Mouse (Mus musculus) splenic B cell, adult 2 months (primary cell): ENCODE results near the gene Cul7.

ENCODE experiments used
- DNase-seq: peaks from one replicate; pipeline ENCODE4 v3.0.0-alpha.2; 2011; ENCODE audit warnings: low read depth, low spot score
- H3K27me3 ChIP-seq: 2 replicates; pipeline ENCODE4 v1.6.1; 2012; ENCODE audit warnings: mild to moderate bottlenecking, low read length, moderate library complexity, mixed read lengths; ENCODE audit not compliant: control insufficient read depth, poor library complexity, insufficient read depth, severe bottlenecking
- H3K36me3 ChIP-seq: 2 replicates; pipeline ENCODE4 v1.6.1; 2012; ENCODE audit warnings: mild to moderate bottlenecking, low read length, moderate library complexity, mixed read lengths; ENCODE audit not compliant: control insufficient read depth, poor library complexity, insufficient read depth, severe bottlenecking

Gene Cul7

GRCm38 (mm10) chr17:46619683-46620357, 30.3 kb upstream of the Cul7 start:
- Histone ChIP-seq H3K27me3 (no peaks in the 10 kb centered on the region), H3K36me3 (no peaks in the 10 kb centered on the region)
- no peak for DNase-seq

- Histone ChIP-seq H3K36me3 (no peaks in the 10 kb centered on the region), H3K27me3 (no peaks in the 10 kb centered on the region)
- DNase-seq, result no peak
These were observed 28.8 kb upstream of the Cul7 start for GRCm38 (mm10) chr17:46621324-46621723.

GRCm38 (mm10) chr17:46622269-46622668, 27.9 kb upstream of the Cul7 start:
- Histone ChIP-seq H3K36me3 (no peaks in the 10 kb centered on the region), H3K27me3 (no peaks in the 10 kb centered on the region)
- no peak for DNase-seq

- Histone ChIP-seq H3K36me3 (no peaks in the 10 kb centered on the region), H3K27me3 (no peaks in the 10 kb centered on the region)
- no peak for DNase-seq
These were observed 26.1 kb upstream of the Cul7 start for GRCm38 (mm10) chr17:46623819-46624557.

GRCm38 (mm10) chr17:46624598-46624997, 25.5 kb upstream of the Cul7 start:
- DNase-seq, result no peak
- Histone ChIP-seq H3K36me3 (no peaks in the 10 kb centered on the region), H3K27me3 (no peaks in the 10 kb centered on the region)

- DNase-seq, result no peak
- Histone ChIP-seq H3K27me3 (no peaks in the 10 kb centered on the region), H3K36me3 (no peaks in the 10 kb centered on the region)
These were observed 22.7 kb upstream of the Cul7 start for GRCm38 (mm10) chr17:46627409-46627808.

- no peak for DNase-seq
- Histone ChIP-seq H3K36me3 (no peaks in the 10 kb centered on the region), H3K27me3 (no peaks in the 10 kb centered on the region)
These were observed 21.7 kb upstream of the Cul7 start for GRCm38 (mm10) chr17:46628471-46628790.

GRCm38 (mm10) chr17:46628791-46629684, 21.1 kb upstream of the Cul7 start, which contains the start of gene Ptk7:
Gene Ptk7 (minus strand): TSS chr17:46629504.
- no peaks in the 10 kb centered on the region for H3K27me3 ChIP-seq
- DNase-seq, result no peak

GRCm38 (mm10) chr17:46629685-46630441, 20.3 kb upstream of the Cul7 start:
- Histone ChIP-seq H3K27me3 (no peaks in the 10 kb centered on the region), H3K36me3 (no peaks in the 10 kb centered on the region)
- no peak for DNase-seq

More at GRCm38 (mm10) chr17:46628791-46629684, 21.1 kb upstream of the Cul7 start, which contains the start of gene Ptk7:
- no peaks in the 10 kb centered on the region for H3K36me3 ChIP-seq

DNA sequence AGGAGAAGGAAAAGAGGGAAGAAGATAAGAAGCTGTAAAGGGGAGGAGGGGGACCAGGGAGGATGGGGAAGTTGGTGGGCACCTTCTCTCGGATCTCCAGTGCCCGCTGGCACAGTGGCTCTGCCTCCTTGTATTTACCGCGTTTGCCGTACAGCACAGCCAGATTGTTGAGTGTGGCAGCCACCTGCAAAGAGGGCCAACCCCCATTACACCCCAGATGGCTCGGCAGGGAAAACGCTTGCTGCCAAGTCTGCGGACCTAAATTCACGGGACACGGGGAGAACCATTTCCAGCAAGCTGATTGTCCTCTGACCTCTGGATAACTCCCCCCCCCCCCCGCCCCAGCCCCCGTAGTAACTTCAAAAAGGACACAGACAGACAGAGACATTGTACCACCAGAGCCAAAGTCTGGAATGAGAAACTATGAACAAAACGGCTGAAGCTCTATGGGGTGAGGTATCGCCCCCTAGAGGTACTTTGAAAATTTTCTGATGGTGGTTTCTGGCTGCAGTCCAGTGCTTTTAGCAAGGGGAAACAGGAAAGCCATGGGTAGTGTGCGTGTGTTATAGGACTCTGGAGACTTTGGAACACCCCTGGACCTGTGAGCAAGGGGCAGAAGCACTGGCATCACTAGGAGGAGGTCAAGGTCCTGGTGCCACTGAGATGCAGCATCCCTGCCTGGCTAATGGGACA, 13.2 kb upstream of the Cul7 start:
- Histone ChIP-seq H3K36me3 (peaks cover 1% of the 10 kb centered on the region; the same call in 1 of the 2 replicates), H3K27me3 (no peaks in the 10 kb centered on the region)
- DNase-seq, result peak; percentile 77

DNA sequence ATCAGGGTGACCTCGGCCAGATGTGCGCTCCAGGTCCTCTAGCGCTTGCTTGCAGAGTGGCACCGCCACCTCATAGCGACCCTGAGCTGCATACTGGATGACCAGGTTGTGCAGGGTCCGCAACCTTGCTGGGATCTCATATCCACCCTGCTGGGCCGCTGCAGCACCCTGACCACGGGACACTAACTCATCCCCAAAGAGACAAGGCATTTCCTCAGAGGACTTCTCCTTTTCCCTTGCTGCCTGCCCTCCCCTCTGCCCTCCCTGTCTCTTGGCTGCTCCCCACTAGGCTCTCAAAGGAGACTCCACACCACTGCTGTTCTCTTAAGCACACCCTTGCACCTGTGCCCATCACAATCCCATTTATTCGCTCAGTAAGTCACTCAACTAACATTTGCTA, 10.2 kb upstream of the Cul7 start:
- no peak for DNase-seq
- peaks cover 1% of the 10 kb centered on the region; the same call in 1 of the 2 replicates for H3K36me3 ChIP-seq
- no peaks in the 10 kb centered on the region for H3K27me3 ChIP-seq

GRCm38 (mm10) chr17:46642060-46642459, 8.1 kb upstream of the Cul7 start:
- DNase-seq, result no peak
- Histone ChIP-seq H3K36me3 (peaks cover 1% of the 10 kb centered on the region; the same call in 1 of the 2 replicates), H3K27me3 (no peaks in the 10 kb centered on the region)

- no peak for DNase-seq
- H3K27me3 ChIP-seq, result no peaks in the 10 kb centered on the region
These were observed 5.9 kb upstream of the Cul7 start for GRCm38 (mm10) chr17:46644152-46644805.

More at GRCm38 (mm10) chr17:46644152-46644805, 5.9 kb upstream of the Cul7 start:
- peaks cover 1% of the 10 kb centered on the region; the same call in 1 of the 2 replicates for H3K36me3 ChIP-seq
